ENCODE assay signal across 9 mouse cellular contexts in genomic region chr19:44554490-44554860, GRCm38 (mm10). TPM values are rescaled to one million over a fixed set of nuclear protein-coding genes. Genes with fewer than 3 reads are reported as not detected.
DNase-seq lines count a peak whose midpoint lies in the region; ATAC-seq lines count a peak whose summit lies in the region.
"Had no signal": no experiment of that assay in that cellular context is flagged by ENCODE, and none has a peak within 500 bp of the region (broad histone marks: within the 10 kb centered on the region; RNA-seq: fewer than 3 reads in every experiment).

No protein-coding gene starts in this region.

- DNase-seq in kidney, adult 18-20 months, result no peak
- no peak for DNase-seq in hindbrain, embryonic 10.5 days (ENCODE audit: low spot score)
- DNase-seq in frontal cortex, postnatal 14 days (ENCODE audit: low spot score in 2 of 2), result no peak
- no peak for DNase-seq in left cerebral cortex, postnatal 25 days (ENCODE audit: low spot score in 2 of 2)
- no peak for DNase-seq in kidney, postnatal 14 days

- peak overlapping the region; percentile 91 for H3K4me2 ChIP-seq in kidney, embryonic 14.5 days (replicated peaks; ENCODE audit: low read depth, low read length)

- peaks cover 33% of the 10 kb centered on the region for H3K36me3 ChIP-seq in kidney, embryonic 14.5 days (ENCODE audit: control insufficient read depth, insufficient read depth, low read length)
- peaks cover 42% of the 10 kb centered on the region for H3K36me3 ChIP-seq in hindbrain, embryonic 10.5 days

- H3K27me3 ChIP-seq in kidney, embryonic 14.5 days (ENCODE audit: control insufficient read depth, insufficient read depth, low read length), result no peaks in the 10 kb centered on the region; the same call in 1 of the 2 replicates
- peaks cover 9% of the 10 kb centered on the region; the same call in 1 of the 2 replicates for H3K27me3 ChIP-seq in hindbrain, embryonic 10.5 days (ENCODE audit: insufficient read depth, poor library complexity, severe bottlenecking)

- ATAC-seq in kidney, embryonic 14.5 days (ENCODE audit: low FRiP score, low TSS enrichment), result no peak; the same call in 1 of the 2 replicates
- peak; percentile 12 for ATAC-seq in activated CD4-positive, CD25-positive, alpha-beta regulatory T cell, adult 4 months
- peak; percentile 35 for ATAC-seq in megakaryocyte progenitor cell, adult 5-6 weeks (replicated peaks; ENCODE audit: poor library complexity)

- H3K9ac ChIP-seq in kidney, embryonic 14.5 days (ENCODE audit: low read depth, low read length), result peak overlapping the region; percentile 74

- peak overlapping the region; percentile 94 for H3K4me3 ChIP-seq in kidney, embryonic 14.5 days (ENCODE audit: low read length)
- H3K4me3 ChIP-seq in hindbrain, embryonic 10.5 days, result peak overlapping the region; percentile 94

- H3K9me3 ChIP-seq in kidney, embryonic 14.5 days (ENCODE audit: control insufficient read depth, low read length), result no peaks in the 10 kb centered on the region
- H3K9me3 ChIP-seq in hindbrain, embryonic 10.5 days, result no peaks in the 10 kb centered on the region

- WGBS in kidney, embryonic 14.5 days, result 5% methylated on average over 8 of the region's 8 CpGs
- WGBS in hindbrain, embryonic 10.5 days, result 9% methylated on average over 8 of the region's 8 CpGs

- intact Hi-C loops in left cerebral cortex, postnatal 25 days (cut with DNase I), result loop anchor here (1.0 kb wide), 1 partner anchor 8 kb away; the partner anchor contains the start of gene Hif1an

- H3K27ac ChIP-seq in kidney, embryonic 14.5 days (ENCODE audit: low read depth, low read length), result no peak overlapping the region; the same call in 1 of the 2 replicates
- peak overlapping the region; percentile 96 for H3K27ac ChIP-seq in hindbrain, embryonic 10.5 days

- peaks cover 13% of the 10 kb centered on the region for H3K4me1 ChIP-seq in kidney, embryonic 14.5 days (ENCODE audit: control insufficient read depth, insufficient read depth, low read length)
- H3K4me1 ChIP-seq in hindbrain, embryonic 10.5 days (replicated peaks), result peaks cover 19% of the 10 kb centered on the region

RNA-seq across cellular contexts. Expression of gene Ndufb8, which starts 0.8 kb away (rescaled TPM):
- polyA plus RNA-seq in kidney, embryonic 14.5 days (2014; fragmentation: Nextera tagmentation; extraction: Ambion mirVana), result 579 and 700 TPM in 2 replicates
- 100 to 1,000 TPM; 300 to 321 TPM for polyA plus RNA-seq in activated CD4-positive, CD25-positive, alpha-beta regulatory T cell, adult 4 months (2017; shearing (Covaris generic))
- 642 and 644 TPM in 2 replicates for polyA plus RNA-seq in hindbrain, embryonic 10.5 days (2016; fragmentation: Nextera tagmentation; extraction: Ambion mirVana)
- 361 and 370 TPM in 2 replicates for total RNA-seq in megakaryocyte progenitor cell, adult 5-6 weeks (2015)
- total RNA-seq in megakaryocyte progenitor cell, adult 5-6 weeks (2017), result 243 and 315 TPM in 2 replicates
- 100 to 1,000 TPM; 360 to 373 TPM for total RNA-seq in left cerebral cortex, postnatal 25 days (2021)

RNA-seq across cellular contexts. Expression of gene Gm20538, which starts 1.8 kb away (rescaled TPM):
- not detected in 2 replicates for polyA plus RNA-seq in kidney, embryonic 14.5 days (2014; fragmentation: Nextera tagmentation; extraction: Ambion mirVana)
- polyA plus RNA-seq in activated CD4-positive, CD25-positive, alpha-beta regulatory T cell, adult 4 months (2017; shearing (Covaris generic)), result 1 to 10 TPM in 1 of 2 experiments, not detected in 1; 2.1 TPM
- polyA plus RNA-seq in hindbrain, embryonic 10.5 days (2016; fragmentation: Nextera tagmentation; extraction: Ambion mirVana), result not detected in 2 replicates
- total RNA-seq in megakaryocyte progenitor cell, adult 5-6 weeks (2015), result 2.2 TPM in 1 of 2 replicates, not detected in the other
- not detected in 2 replicates for total RNA-seq in megakaryocyte progenitor cell, adult 5-6 weeks (2017)
- not detected for total RNA-seq in left cerebral cortex, postnatal 25 days (2021)
- polyA plus RNA-seq: brain, embryonic 14.5 days had no signal

RNA-seq across cellular contexts. Expression of gene Hif1an, which starts 8.2 kb away (rescaled TPM):
- 20.6 and 28.0 TPM in 2 replicates for polyA plus RNA-seq in kidney, embryonic 14.5 days (2014; fragmentation: Nextera tagmentation; extraction: Ambion mirVana)
- 10 to 100 TPM; 18.8 to 23.4 TPM for polyA plus RNA-seq in activated CD4-positive, CD25-positive, alpha-beta regulatory T cell, adult 4 months (2017; shearing (Covaris generic))
- polyA plus RNA-seq in hindbrain, embryonic 10.5 days (2016; fragmentation: Nextera tagmentation; extraction: Ambion mirVana), result 42.3 and 46.5 TPM in 2 replicates
- 5.6 and 6.7 TPM in 2 replicates for total RNA-seq in megakaryocyte progenitor cell, adult 5-6 weeks (2015)
- total RNA-seq in megakaryocyte progenitor cell, adult 5-6 weeks (2017), result 6.6 and 9.4 TPM in 2 replicates
- total RNA-seq in left cerebral cortex, postnatal 25 days (2021), result 10 to 100 TPM; 34.1 to 34.7 TPM

RNA-seq across cellular contexts. Expression of gene Sec31b, which starts 8.8 kb away (rescaled TPM):
- polyA plus RNA-seq in kidney, embryonic 14.5 days (2014; fragmentation: Nextera tagmentation; extraction: Ambion mirVana), result 0.76 and 0.87 TPM in 2 replicates
- 1 to 10 TPM in 1 of 2 experiments, under 1 TPM in 1; 0.62 to 1.5 TPM for polyA plus RNA-seq in activated CD4-positive, CD25-positive, alpha-beta regulatory T cell, adult 4 months (2017; shearing (Covaris generic))
- polyA plus RNA-seq in hindbrain, embryonic 10.5 days (2016; fragmentation: Nextera tagmentation; extraction: Ambion mirVana), result 0.54 and 0.58 TPM in 2 replicates
- total RNA-seq in megakaryocyte progenitor cell, adult 5-6 weeks (2015), result 0.52 and 0.54 TPM in 2 replicates
- total RNA-seq in megakaryocyte progenitor cell, adult 5-6 weeks (2017), result 1.4 and 3.9 TPM in 2 replicates
- total RNA-seq in left cerebral cortex, postnatal 25 days (2021), result under 1 TPM; 0.09 to 0.16 TPM
